Mouse (Mus musculus) layer of hippocampus, adult 8-10 months (tissue): Measurements from ENCODE around the gene Efcab6. TPM values are rescaled to one million over a fixed set of nuclear protein-coding genes. Genes with fewer than 3 reads are reported as not detected.

Experiments
- total RNA-seq, 4 experiments: library from RNA; stranded (reverse); gene quantifications; 2 replicates each; pipeline ENCODE4 v1.2.4; 2022

Gene Efcab6
- total RNA-seq, 4 experiments from 2014 or later, result 5.0 to 8.6 (median 6.2) TPM

Other genes starting within 250 kb of the Efcab6 start
- gene Sult4a1, start 40.4 kb upstream of the Efcab6 start, total RNA-seq, result 100 to 1,000 TPM; 302 to 347 (median 323) TPM
- not detected for gene Pnpla5, start 57.8 kb upstream of the Efcab6 start, total RNA-seq
- gene Pnpla3, start 102.5 kb upstream of the Efcab6 start, total RNA-seq, result 10 to 100 TPM in 2 of 4 experiments, 1 to 10 TPM in 2; 7.3 to 11.5 (median 9.4) TPM
- 100 to 1,000 TPM; 102 to 107 (median 105) TPM for gene Samm50, start 126.9 kb upstream of the Efcab6 start, total RNA-seq
- gene Parvb, start 166.7 kb upstream of the Efcab6 start, total RNA-seq, result 10 to 100 TPM; 23.2 to 33.7 (median 26.9) TPM